Mouse (Mus musculus) gastrocnemius, postnatal 25 days (tissue): Measurements from ENCODE around the gene Chchd6. TPM values are rescaled to one million over a fixed set of nuclear protein-coding genes. Genes with fewer than 3 reads are reported as not detected.

Experiments
- DNase-seq: peaks from one replicate; pipeline ENCODE4 v3.0.0; 2022
- total RNA-seq, 2 experiments: library from RNA; stranded (reverse); gene quantifications; 1 replicate in 1 of 2; 2 replicates in 1 of 2; pipeline ENCODE4 v1.2.3; 2021

Gene Chchd6
- total RNA-seq, 2 experiments from 2014 or later, result 1.6 to 3.0 TPM

GRCm38 (mm10) chr6:89404964-89405363, 190.5 kb downstream of the Chchd6 start:
- DNase-seq, result no peak

GRCm38 (mm10) chr6:89403257-89404225, 191.9 kb downstream of the Chchd6 start:
- no peak for DNase-seq

GRCm38 (mm10) chr6:89402406-89402805, 193.0 kb downstream of the Chchd6 start:
- DNase-seq, result no peak

GRCm38 (mm10) chr6:89399564-89399963, 195.9 kb downstream of the Chchd6 start:
- DNase-seq, result no peak

GRCm38 (mm10) chr6:89397919-89398318, 197.5 kb downstream of the Chchd6 start:
- no peak for DNase-seq

GRCm38 (mm10) chr6:89393820-89394219, 201.6 kb downstream of the Chchd6 start:
- no peak for DNase-seq

- no peak for DNase-seq
These were observed 203.2 kb downstream of the Chchd6 start for GRCm38 (mm10) chr6:89392213-89392612.

GRCm38 (mm10) chr6:89389771-89390170, 205.7 kb downstream of the Chchd6 start:
- DNase-seq, result no peak

- DNase-seq, result no peak
These were observed 208.5 kb downstream of the Chchd6 start for GRCm38 (mm10) chr6:89386956-89387355.

GRCm38 (mm10) chr6:89384699-89385098, 210.8 kb downstream of the Chchd6 start:
- no peak for DNase-seq

- DNase-seq, result no peak
These were observed 213.6 kb downstream of the Chchd6 start for GRCm38 (mm10) chr6:89381851-89382250.

- no peak for DNase-seq
These were observed 214.3 kb downstream of the Chchd6 start for GRCm38 (mm10) chr6:89381172-89381571.

- no peak for DNase-seq
These were observed 214.7 kb downstream of the Chchd6 start for GRCm38 (mm10) chr6:89380751-89381150.

- no peak for DNase-seq
These were observed 217.2 kb downstream of the Chchd6 start for GRCm38 (mm10) chr6:89378264-89378663.

- DNase-seq, result no peak
These were observed 226.6 kb downstream of the Chchd6 start for GRCm38 (mm10) chr6:89368812-89369211.

GRCm38 (mm10) chr6:89364342-89364741, 231.1 kb downstream of the Chchd6 start:
- peak; percentile 36 for DNase-seq

GRCm38 (mm10) chr6:89363107-89363451, 232.4 kb downstream of the Chchd6 start:
- no peak for DNase-seq

GRCm38 (mm10) chr6:89362281-89363106, 233.0 kb downstream of the Chchd6 start, which contains the start of gene Plxna1:
Gene Plxna1, minus strand, starts transcription at chr6:89362620.
- peak; percentile 42 for DNase-seq

- DNase-seq, result peak; percentile 44
These were observed 233.8 kb downstream of the Chchd6 start for GRCm38 (mm10) chr6:89361418-89362280.

- DNase-seq, result no peak
These were observed 234.6 kb downstream of the Chchd6 start for GRCm38 (mm10) chr6:89360709-89361417.
